Mouse (Mus musculus) naive thymus-derived CD4-positive, alpha-beta T cell, adult 2 months (primary cell): ENCODE results near the gene Rpa1.
A peak's percentile ranks its signal among the peaks of the same experiment; 100 is the strongest.
"Not testable (repeated sequence)": the region's sequence is repeated elsewhere in the genome, so short reads cannot be mapped to it uniquely, and the experiment has no call there.

Source experiments
- DNase-seq: peaks from one replicate; pipeline ENCODE4 v3.0.0-alpha.2; 2011; ENCODE audit warnings: low read depth

Rpa1 gene

DNA sequence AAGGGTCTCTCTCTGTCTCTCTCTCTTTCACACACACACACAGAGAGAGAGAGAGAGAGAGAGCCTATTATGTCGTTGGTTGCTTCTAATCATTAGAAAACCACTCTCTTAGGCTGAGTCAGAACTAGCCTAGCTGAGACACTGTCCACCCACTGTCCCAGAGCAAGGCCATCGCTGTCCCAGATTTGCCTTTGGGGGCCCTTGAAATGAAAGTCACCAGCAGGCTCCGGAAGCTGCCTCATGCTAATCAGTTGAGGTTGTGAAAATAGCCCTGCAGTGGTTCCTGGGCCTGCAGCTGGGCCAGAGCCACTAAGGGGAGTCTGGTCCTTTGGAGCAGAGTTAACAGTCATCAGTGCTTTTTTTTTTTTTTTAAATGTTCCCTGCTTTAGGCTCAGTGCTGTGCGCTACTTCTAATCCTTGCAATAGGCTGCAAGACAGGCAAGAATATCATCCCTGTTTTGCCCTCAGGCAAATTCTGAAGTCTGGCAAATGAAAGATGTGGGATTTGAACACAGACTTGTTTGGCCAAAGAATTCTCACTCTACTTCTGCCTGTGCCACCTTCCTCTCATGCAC, 62.1 kb downstream of the Rpa1 start:
- DNase-seq: no peak

DNA sequence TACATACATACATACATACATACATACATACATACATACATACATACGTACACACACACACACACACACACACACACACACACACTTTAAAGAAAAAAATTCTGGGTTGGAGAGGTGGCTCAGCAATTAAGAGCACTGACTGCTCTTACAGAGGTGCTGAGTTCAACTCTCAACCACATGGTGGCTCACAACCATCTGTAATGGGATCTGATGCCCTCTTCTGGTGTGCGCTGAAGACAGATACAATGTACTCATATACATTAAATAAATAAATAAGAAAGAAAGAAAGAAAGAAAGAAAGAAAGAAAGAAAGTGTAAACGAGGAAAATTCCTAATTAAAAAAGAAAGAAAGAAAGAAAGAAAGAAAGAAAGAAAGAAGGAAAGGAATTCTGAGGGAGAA, 64.3 kb downstream of the Rpa1 start:
- not testable (repeated sequence) for DNase-seq

DNA sequence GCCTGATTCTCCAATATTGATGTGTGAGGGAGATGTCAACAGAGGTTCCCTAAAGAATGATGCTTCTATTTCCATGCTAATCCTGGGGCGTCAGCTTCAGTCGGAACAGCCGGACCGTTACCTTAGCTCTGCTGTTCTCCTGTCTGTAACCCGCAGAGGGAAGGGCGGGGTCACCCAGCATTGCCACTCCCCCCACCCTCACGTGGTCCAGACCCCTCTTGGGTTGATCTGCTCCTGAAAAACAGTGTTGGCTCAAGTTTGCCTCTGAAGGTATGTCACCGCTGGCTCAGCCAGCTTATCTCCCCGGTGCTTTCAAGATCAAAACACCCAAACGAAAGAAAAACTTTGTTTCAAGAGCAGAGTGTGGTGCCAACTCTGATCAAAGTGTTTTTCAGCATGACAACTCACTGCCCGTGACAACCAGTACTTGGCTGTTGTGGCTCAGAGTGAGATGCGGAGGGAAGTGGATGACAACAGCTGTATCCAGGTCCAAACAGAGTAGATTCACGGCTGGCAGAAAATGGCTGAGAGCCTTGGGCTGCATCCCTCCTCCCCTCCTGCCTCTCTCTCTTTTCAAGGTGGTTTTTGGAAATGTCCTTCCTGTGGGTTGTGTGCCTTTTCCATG, 65.5 kb downstream of the Rpa1 start:
- peak; percentile 91 for DNase-seq

DNA sequence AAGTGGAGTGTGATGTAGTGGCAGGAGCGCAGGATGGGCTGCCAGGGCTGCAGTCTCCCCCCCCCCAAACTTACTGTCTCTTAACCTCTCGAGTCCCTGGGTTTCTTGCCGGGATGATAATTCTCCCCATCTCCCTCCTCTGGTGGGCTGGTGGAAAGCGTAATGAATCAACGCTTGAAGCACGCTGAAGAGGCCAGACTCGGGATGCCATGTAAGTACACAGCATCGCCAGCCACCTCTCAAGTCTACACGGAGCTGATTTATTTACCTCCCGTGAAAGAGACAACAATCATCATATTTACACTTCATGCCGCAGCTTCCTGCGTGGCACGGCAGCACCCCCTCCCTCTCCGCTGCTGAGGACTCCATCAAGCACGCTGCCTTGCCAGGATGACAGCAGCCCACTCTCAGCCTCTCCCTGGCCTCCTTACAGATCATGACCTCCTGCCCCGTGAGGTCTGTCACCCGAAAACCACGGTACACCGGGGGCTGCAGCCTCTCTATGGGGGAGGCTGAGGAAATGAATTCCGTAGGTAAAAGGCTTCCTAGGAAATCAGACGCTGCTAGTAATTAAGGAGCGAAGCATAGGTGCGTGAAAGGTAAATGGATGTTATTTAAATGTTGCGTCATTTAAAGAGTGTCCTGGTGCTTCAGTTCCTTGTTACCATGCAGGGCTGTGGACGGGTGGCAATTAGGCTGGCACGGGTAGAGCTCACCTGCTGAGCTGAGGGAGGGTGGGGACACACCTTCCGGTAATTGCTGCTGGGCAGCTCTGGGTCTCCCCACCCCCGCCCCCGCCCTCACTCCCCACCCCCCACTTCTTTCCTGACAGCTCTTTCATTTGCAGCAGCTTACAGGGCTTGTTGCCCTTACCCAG, 66.5 kb downstream of the Rpa1 start:
- peak; percentile 51 for DNase-seq

DNA sequence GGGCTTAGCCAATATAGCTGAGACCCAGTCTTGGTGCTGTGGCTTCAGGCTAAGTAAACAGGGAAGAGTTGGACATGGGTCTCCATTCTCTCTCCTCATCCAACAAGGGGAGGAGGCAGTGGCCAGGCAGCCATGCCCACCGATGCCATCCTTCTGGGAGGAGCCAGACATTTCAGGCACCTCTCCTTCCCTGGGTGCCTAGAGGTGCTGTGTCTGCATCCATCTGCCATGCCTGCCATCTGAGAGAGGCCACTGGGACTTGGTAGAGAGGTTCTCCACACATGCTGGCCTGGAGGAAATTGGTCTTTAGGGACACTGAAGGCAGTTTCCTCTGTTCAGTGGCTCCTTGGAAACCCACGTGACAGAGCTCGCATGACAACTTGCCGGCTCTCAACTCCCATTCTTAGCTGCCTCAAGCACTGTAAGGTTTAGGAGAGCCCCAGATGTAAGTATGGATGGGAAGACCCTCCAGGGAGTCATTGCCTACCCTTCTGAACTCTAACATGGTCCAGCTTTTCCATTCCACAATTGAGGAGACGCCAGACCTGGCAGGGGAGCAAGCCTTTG, 67.6 kb downstream of the Rpa1 start:
- no peak for DNase-seq

DNA sequence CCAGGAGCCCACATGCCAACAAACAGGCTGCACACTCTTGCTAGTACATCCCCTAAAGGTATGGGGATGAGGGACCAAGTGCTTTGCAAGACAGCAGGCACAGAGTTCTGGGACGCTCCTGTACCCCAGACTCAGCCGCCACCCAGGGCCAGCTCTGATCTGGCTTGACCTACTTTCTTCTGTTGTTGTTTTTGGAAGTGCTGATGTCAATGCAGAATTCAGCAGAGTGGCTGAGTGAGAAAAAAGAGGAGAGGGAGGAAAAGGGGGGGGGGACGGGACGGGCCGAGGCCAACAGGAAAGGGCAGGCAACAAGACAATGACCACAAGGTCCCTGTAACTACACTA, 68.1 kb downstream of the Rpa1 start:
- DNase-seq: no peak

DNA sequence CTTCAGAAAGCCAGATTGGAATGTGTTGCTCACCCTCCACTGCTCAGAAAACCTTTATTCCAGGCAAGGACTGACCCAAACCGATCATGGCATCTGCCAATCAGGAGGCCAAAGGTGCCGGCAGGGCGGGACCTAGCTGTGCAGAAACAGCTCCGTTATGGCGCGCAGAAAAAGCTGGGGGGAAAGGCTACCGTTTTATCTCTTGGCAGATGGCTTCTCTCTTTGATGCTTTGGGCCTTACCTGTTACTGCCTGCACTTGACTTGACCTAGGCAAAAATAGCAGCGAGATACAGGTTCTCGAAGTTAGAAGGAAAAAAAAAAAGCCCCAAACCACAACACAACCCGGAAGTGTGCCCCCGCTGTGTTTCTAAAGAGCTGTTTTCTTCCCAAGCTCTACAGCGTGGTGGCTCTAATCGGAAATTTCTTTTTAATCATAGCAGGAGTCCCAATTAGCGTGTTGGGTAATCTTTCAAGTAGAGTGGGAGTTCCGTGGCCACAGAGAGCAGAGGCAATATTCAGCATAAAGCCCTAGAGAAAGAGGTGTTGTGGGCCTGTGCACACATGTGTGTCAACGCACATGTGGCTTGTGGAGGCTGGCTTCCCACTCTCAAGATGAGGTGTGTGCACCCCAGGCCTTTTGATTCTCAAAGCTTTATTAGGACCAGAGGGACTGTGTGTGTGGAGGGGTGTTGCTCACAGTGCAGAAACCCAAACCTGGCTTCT, 68.6 kb downstream of the Rpa1 start:
- peak; percentile 70 for DNase-seq

DNA sequence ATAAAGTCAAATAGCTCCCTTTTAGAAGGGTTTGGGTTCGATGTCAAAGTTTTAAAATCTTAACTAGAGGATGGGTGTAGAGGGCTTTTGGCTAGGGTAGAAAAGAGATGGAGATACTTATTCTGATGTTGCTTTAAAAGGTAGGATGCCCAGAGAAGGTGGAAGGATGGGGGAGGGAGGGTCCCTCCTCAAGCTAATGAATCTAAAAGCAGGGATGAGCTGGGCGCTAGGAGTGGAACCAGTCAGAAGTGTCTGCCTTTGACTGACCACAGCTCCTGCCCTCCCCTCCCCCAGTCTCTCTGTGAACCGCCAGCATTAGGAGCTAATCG, 69.1 kb downstream of the Rpa1 start:
- DNase-seq: no peak

DNA sequence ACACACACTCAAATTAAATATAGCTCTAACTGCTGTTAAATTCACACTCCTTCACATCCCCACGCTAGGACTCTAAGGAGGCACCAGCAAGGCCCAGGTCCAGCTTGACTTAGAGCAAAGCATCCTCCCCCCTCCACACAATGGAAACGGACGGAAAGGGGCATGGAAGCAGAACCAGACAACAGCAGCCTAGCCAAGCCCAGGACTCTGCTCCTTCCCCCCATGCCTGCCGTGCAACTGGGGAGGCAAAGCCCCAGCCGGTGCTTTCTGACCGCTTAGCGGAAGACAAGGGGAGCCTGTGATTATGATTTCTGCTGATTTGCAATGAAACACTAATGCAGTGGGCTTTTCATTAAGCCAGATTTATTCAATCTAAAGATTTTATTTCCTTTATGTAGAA, 70.0 kb downstream of the Rpa1 start:
- no peak for DNase-seq

DNA sequence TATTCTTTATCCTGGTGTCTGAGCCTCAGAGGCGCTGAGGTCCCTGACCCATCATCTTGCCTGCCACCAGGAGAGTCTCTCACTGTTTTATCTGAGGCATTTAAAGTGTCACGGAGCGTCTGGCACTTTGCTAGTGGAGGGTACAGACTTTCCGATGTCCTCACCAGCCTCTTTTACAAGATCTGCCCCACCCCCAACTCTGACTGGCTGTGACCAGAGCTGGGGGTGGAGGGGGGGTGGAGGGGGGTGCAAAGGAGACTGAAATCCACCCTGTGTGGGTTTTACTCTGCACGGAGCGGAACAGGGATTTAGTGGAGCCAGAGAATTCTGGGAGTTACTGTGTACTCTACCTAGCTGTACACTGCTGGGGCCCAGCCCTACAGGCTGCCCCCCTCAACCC, 73.1 kb downstream of the Rpa1 start:
- DNase-seq: no peak

DNA sequence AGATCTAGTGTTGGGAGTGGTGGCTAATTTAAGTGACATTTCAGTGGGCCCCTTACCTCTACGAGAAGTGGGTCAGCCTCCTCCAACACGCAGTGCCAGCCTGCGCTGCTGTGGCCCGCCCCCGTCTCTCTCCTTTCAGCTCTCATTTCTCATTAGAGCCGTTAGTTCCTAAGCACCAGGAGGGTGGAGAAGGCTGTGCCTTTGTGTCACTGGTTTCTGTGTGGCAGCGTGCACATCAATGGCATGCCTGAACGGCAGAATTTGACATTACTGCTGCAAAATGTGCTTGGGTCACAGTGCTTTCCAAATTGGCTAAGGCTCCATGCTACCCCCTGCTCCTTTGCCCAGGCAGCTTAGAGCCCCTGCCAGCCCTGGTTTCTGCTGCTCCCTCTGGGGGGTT, 74.7 kb downstream of the Rpa1 start:
- no peak for DNase-seq

DNA sequence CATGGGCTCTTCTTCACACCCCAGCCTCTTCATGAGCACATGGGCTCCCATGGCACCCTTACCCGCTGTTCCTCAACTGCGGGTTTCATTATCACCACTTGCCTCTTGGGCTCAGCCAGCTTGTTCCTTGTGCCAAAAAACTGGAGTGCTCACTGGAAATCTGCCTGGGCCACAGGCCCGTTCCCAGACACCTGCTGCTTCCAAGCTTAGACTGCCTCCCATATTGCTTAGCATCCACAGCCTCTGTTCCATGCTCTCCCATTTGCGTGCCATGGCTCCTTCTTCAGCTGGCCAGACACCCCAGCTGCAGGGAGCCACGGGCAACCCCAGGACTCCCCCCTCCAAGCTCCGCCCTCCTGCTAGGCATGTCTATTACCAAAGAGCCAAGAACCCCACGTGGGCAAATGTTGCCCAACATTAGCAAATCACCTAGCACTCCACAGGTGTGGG, 77.1 kb downstream of the Rpa1 start:
- DNase-seq: no peak

DNA sequence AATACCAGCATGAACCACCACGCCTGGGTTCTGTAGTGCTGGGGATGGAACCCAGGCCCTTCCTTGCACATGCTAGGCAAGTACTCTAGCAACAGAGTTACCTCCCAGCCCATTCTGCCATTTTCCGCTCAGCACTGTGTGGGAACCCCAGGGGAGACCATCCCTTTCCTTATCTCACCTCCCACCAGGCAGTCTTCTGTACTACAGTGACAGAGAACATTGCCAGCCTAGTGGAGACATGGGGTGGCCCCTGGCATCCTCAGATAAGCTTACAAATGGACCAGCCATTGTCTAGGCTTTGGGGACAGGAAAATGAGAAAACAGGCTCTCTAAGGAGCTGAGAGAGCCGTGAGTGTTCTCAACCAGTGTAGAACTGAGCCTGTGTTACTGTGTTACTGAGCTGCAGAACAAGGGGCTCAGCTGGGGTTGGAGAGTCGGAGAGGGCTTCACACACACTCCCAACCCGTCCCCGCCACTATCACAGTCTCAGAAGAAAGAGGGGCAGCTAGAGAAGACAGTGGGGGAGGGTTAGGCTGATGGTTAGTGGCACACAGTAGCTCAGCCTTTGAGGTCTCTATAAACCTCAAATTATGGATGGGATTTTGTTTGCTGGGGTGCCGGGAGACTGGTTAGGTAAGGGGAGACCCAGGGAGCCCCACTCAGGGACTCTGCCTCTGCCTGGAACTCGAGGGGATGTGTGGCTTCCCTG, 77.7 kb downstream of the Rpa1 start:
- no peak for DNase-seq

DNA sequence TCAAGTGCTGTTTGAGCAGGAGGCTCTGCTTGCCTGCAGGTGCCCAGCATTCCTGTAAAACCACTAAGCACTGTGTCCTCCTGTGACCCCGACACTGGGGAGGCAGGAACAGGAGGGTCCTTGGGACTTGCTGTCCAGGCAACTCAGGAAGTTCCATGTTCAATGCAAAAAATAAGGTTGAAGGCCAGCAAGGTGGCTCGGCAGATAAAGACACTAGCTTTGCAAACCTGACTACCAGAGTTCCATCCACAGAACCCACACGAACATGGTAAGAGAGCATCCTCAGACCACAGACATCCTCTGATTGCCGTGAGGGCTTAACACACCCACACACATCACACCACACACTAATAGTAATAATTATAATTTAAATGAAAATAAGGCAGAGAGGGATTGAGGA, 78.9 kb downstream of the Rpa1 start:
- no peak for DNase-seq

DNA sequence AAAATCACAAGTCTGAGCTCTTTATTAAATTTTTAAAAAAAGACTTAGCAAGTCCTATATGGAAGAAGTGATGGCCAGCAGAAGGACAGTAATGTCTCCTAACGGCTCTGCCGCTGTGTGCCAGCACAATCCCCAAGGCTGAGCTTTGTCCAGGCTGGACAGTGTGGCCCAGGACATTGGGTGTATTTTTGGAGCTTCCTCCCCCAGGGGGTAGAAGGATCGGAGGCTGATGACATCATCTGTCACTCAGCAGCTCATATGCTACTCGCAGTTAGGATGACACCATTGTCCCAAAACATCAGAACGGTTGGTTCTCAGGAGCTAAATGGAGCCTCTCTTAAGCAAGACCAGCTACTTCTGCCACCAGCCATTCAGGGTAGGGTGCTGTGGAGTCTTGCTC, 79.6 kb downstream of the Rpa1 start:
- DNase-seq: no peak

DNA sequence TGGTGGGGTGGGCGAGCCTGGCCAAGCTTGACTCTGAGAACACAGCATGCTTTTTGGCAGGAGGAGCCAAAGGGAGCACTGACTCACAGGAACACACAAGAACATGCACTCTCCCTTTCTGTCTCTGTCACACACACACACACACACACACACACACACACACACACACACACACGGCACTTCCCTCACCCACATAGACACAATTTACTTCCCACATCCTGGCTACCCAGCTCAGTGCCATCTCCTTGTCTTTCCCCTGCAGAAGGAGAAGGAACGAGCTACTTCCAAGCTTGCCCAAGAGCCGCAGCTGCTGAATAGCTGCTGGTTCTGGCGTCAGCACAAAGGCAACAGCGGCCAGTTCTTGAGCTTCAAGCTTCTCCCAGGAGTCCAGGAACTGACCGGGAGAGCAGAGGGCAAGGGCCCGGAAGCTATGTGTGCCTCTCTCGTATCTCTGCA, 80.3 kb downstream of the Rpa1 start:
- DNase-seq: no peak

DNA sequence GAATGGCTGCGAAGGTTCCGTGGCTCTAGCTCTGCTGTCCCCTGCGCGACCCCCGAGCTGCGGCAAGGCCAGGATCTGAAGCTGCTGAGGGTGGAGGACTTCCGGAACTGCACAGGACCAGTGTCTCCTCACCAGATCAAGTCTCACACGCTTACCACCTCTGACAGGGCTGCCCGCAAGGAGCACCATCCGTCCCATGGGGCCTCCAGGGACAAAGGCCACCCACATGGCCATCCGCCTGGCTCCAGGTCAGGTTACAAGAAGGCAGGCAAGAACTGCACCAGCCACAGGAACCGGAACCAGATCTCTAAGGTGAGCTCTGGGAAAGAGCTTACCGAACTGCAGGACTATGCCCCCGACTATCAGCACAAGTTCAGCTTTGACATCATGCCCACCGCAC, 82.6 kb downstream of the Rpa1 start:
- no peak for DNase-seq

DNA sequence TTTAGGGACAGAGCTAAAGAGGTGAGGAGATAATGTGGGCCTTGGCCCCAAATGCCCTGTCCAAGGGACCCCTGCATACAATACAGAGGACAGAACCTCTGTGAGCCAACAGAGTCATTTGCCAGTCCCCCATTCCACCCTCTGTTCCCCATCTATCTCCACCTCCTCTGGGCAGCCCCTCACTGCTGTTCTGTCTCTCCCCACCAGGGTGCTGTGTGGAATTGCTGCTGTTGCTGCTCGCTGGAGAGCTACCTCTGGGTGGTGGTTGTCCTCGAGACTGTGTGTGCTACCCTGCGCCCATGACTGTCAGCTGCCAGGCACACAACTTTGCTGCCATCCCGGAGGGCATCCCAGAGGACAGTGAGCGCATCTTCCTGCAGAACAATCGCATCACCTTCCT, 83.6 kb downstream of the Rpa1 start:
- DNase-seq: no peak

DNA sequence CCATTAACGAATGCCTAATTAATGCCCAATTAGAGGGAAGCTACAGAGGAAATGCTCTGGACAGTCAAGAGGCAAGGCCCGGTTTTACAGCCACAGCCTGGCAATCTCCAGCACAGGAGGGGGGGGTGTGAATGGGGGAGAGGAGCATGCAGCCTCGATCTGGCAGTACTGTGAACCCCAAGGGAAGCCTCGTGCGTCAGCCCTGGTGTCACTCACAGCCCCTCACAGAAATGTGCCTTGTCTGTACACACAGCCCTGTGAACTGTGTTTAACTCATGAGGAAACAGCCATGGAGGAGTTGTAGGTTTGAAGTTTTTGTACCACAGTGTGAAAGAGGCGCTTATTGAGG, 84.2 kb downstream of the Rpa1 start:
- no peak for DNase-seq

DNA sequence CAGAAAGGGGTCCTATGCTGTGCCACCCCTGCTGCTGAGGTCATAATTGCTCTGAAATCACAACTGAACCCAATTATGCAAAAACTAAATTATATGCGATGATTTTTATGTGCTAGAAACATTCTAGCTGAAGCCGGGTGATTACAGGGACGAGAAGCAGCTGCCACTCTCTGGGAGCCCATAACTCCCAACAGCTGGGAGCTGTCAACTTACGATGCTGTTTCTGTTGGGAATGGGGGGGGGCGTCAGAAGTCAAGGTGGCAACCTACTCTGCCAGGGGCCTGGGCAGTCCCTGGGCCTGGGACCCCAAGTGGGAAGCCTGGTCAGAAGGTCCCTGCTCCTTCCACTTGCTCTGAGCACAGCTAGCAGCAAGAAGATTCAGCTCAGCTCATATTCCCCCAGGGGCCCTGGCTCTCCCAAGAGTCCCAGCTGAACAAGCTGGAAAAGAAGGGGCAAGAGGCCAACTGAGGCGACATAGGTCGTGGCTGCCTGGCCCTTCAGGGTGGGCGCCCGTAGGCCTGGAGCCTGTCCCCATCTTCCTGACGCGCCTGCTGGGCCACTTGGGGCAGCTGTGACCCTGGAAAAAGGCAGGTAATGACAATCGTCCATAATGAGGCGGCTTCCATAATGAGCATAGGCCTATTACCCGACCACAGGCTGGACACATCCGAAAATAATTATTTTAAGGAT, 84.7 kb downstream of the Rpa1 start:
- DNase-seq: no peak

DNA sequence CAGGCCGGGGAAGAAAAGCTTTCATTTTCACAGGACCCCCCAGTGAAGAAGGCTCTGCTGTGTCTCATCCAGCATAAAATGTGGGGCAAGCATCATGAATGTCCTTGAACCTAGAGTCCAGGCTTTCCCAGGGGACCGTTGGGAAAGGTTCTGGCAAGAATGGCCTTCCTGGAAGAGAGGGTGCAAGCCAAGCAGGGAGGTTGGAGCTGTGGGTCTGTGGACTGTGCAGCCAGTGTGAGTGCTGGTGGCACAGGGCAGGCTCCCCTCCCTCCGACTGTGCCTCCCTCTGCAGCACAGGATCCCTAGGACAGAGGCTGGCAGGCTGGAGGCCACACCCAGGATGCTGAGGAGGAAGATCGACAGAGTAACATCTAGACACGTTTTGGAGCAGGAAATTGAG, 85.3 kb downstream of the Rpa1 start:
- DNase-seq: no peak
